Comparison of ENCODE assay signal across 28 mouse cellular contexts in genomic region chr5:20251541-20251940, GRCm38 (mm10).
"Had no signal": no experiment of that assay in that cellular context is flagged by ENCODE, and none has a peak within 500 bp of the region (broad histone marks: within the 10 kb centered on the region; RNA-seq: fewer than 3 reads in every experiment).

No protein-coding gene starts in this region.

- H3K27ac ChIP-seq: heart, adult 2 months; heart, embryonic 13.5 days; heart, embryonic 15.5 days; hindbrain, embryonic 13.5 days; hindbrain, embryonic 15.5 days; intestine, embryonic 15.5 days; layer of hippocampus, adult 2 months; left cerebral cortex, adult 2 months; limb, embryonic 10.5 days; limb, embryonic 12.5 days; liver, embryonic 13.5 days; liver, embryonic 15.5 days had no signal

- ATAC-seq: inflammation-experienced regulatory T-cells, adult 6 months; intestine, embryonic 15.5 days; intestine, postnatal 0 days; liver, postnatal 0 days had no signal

- H3K4me3 ChIP-seq: heart, adult 2 months; heart, embryonic 13.5 days; heart, embryonic 15.5 days; hindbrain, embryonic 13.5 days; hindbrain, embryonic 15.5 days; intestine, embryonic 15.5 days; layer of hippocampus, adult 2 months; left cerebral cortex, adult 2 months; limb, embryonic 10.5 days; limb, embryonic 12.5 days; liver, embryonic 13.5 days; liver, embryonic 15.5 days had no signal

- H3K9ac ChIP-seq: heart, embryonic 13.5 days; heart, embryonic 15.5 days; hindbrain, embryonic 13.5 days; hindbrain, embryonic 15.5 days; intestine, embryonic 15.5 days; limb, embryonic 12.5 days; liver, embryonic 13.5 days; liver, embryonic 15.5 days; liver, postnatal 0 days had no signal

- DNase-seq: gastrocnemius, postnatal 14 days; gastrocnemius, postnatal 36 days; heart, adult 11 months; heart, adult 2 months; heart, postnatal 14 days; heart, postnatal 36 days; kidney, adult 18-20 months; kidney, adult 8-10 months; kidney, postnatal 10 days; kidney, postnatal 25 days; kidney, postnatal 4 days; liver; liver, embryonic 13.5 days; liver, postnatal 0 days had no signal

- H3K9me3 ChIP-seq: heart, embryonic 13.5 days; heart, embryonic 15.5 days; hindbrain, embryonic 13.5 days; hindbrain, embryonic 15.5 days; intestine, embryonic 15.5 days; limb, embryonic 10.5 days; limb, embryonic 12.5 days; liver, embryonic 13.5 days; liver, embryonic 15.5 days had no signal

- H3K4me1 ChIP-seq: heart, embryonic 13.5 days; heart, embryonic 15.5 days; hindbrain, embryonic 13.5 days; hindbrain, embryonic 15.5 days; intestine, embryonic 15.5 days; limb, embryonic 10.5 days; limb, embryonic 12.5 days; liver, embryonic 13.5 days; liver, embryonic 15.5 days had no signal

- H3K27me3 ChIP-seq: heart, embryonic 13.5 days; heart, embryonic 15.5 days; hindbrain, embryonic 13.5 days; hindbrain, embryonic 15.5 days; intestine, embryonic 15.5 days; limb, embryonic 12.5 days; liver, embryonic 13.5 days; liver, embryonic 15.5 days had no signal

- H3K36me3 ChIP-seq: heart, embryonic 13.5 days; heart, embryonic 15.5 days; hindbrain, embryonic 13.5 days; hindbrain, embryonic 15.5 days; intestine, embryonic 15.5 days; limb, embryonic 10.5 days; limb, embryonic 12.5 days; liver, embryonic 13.5 days; liver, embryonic 15.5 days had no signal

- H3K4me2 ChIP-seq: heart, embryonic 11.5 days; heart, embryonic 13.5 days; heart, embryonic 15.5 days; hindbrain, embryonic 13.5 days; hindbrain, embryonic 15.5 days; intestine, embryonic 15.5 days; limb, embryonic 12.5 days; liver, embryonic 11.5 days; liver, embryonic 13.5 days; liver, embryonic 15.5 days had no signal
